Mouse (Mus musculus) embryo, embryonic 11.5 days (tissue): Measurements from ENCODE around the gene Mri1.

Experiments used
- DNase-seq: peaks from one replicate; pipeline ENCODE4 v3.0.0-alpha.2; 2012; ENCODE audit warnings: low read depth, low spot score

Gene Mri1

DNA sequence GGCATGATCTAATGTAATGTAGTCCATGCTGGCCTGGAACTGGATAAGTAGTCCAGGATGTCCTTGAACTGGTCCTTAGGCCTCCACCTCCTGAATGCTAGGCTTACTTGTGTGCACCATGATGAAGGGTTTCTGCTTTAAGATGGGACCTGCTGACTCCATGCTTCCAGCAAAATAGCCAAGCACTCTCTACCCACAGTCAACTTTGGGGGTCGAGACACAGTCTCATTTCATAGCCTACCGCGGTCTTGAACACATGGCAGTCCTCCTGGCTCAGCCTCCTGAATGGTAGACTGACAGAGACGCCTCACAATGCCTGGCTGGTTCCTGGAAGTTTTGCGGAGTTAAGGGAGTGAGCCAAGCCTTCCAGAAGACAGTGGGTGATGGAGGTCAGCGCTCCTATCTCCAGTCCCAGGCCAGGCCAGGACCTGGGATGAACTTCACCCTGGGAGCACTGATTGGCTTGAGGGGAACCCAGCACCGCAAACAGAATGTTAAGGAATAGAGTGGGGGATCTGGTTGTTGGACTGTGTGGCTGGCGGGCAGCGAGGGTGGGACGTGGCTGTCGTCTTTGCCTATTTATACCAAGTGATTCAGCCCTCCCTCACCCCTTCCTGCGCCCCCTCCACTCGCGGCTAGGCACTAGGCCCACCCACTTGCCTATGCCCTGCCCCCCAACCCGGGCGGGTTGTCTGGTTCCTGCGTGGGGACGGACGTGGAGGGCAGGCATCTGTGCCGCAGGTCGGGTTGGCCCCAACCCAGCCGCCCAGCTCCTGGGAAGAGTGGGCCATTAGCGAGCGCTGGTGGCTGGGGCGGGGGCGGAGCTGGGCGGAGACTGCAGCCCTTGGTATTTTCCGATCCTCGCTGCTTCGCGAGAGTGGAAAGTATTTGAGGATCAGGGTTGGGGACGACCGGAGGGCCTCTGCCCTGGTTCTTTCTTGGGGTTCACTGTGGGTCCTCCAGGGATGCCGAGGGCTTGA is 53.9 kb downstream of the Mri1 start:
- DNase-seq = no peak

DNA sequence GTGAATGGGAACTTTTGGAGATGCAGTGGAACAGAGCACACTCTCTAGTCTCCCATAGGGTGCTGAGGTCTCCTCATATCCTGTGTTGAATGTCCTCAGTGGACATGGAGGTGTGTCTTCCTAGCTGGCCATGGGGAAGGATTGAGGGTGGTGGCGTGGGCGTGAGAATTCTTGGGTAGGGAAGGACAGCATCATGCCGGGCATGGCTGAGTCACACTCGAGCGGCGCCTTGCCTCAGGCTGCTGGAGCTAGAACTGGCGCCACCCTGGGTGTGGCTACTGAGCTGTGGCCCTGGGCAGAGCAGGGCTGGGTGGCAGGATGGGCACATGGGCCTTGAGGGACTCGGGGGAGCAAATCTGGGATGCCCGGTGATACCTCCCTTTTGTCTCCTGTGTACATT is 54.7 kb downstream of the Mri1 start:
- DNase-seq = no peak

DNA sequence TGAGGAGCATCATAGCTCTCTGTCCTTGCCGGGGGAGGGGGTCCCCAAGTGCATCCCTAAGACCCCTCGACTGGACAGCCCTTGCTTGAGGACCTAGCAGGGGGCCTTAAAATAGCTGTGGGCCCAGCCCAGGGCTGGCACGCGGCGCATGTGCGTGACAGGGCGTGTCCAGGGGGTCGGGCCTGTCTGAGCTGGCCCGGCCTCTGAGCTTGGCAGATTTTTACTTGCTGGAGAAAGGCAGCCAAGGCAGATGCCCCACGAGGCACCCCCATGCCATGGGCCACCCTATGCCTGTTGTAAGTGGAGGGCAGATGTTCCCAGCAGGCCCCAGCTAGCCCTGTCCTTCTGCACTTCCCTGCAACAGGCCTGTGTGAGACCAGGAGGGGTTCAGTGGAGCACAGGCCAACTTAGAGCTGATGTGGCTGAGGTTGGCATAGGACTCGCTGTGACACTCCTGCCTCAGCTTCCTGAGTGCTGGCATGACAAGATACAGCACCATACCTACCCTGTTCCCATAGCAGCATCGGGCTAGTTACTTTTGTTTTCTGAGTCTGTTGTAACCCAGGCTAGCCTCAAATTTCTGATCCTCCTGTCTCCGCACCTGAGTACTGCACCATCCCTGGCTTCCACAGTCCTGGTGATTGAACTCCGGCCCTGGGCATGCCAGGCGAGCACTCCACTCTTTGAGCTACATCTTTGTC is 55.4 kb downstream of the Mri1 start:
- no peak for DNase-seq

DNA sequence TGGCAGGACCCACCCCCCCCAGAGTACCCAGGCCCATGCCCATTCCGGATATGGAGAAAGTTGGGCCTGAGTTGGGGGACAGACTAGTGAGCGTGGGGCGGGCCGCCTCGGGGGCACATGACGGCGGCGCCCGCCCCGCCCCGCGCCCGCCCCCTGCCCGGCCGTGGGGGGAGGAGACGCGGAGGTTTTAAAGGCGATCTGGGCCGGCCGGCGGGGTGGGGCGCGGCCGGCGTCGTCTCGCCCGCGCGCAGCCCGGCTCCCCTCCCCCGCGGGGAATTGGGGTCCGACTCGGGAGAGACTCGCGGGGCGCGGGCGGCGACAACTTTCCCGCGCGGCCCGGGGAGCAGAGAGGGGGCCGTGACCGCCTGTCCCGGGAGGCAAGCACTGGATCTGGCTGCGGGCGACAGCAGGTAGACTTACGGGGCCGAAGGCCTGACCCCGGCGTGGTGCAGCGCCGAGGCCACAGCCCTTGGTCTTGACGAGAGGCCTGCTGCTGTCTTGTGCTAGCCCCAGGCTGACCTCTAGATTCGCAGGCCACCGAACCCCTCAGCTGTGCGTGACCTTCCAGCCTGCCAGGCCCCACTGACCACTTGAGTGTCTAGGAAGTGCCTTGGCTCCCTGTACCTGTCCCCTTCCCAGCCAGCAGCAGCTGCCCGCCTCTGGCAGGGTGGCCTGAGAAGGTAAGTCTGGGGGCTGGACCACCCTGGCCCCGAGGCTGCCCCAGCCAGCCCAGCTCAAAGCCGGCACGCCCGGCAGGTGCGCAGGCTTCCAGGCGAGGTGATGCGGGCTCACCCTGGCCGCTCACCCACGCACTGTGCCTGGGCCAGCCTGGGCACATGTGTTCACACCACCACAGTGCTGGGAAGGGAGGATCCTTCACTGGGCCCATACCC is 56.2 kb downstream of the Mri1 start:
- DNase-seq = no peak

DNA sequence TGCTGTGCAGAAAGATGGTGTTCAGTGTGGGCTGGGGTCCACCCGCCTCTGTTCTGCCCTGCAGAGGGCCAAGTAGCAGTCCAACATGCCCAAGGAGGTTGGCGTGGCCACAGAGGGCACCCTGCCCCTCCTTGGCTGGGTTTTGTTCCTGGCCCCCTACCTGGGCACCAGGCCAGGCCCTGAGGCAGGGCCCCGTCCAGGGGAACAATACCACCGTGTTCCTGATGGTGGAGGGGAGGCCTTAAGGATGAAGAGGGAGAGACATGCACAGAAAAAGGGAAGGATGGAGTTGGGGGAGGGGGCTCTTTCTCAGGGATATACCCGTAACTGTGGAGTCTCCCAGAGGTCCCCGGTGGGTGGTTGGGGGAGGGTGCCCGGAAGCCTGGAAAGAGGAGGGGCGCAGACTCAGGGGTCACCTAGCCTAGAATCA is 57.0 kb downstream of the Mri1 start:
- DNase-seq = no peak
